Mouse (Mus musculus): ENCODE results near the gene Notch1. TPM values are rescaled to one million over a fixed set of nuclear protein-coding genes. Genes with fewer than 3 reads are reported as not detected.

The Notch1 gene
- total RNA-seq, 4 experiments from 2014 or later, result 22.2 to 36.5 (median 29.1) TPM

DNA sequence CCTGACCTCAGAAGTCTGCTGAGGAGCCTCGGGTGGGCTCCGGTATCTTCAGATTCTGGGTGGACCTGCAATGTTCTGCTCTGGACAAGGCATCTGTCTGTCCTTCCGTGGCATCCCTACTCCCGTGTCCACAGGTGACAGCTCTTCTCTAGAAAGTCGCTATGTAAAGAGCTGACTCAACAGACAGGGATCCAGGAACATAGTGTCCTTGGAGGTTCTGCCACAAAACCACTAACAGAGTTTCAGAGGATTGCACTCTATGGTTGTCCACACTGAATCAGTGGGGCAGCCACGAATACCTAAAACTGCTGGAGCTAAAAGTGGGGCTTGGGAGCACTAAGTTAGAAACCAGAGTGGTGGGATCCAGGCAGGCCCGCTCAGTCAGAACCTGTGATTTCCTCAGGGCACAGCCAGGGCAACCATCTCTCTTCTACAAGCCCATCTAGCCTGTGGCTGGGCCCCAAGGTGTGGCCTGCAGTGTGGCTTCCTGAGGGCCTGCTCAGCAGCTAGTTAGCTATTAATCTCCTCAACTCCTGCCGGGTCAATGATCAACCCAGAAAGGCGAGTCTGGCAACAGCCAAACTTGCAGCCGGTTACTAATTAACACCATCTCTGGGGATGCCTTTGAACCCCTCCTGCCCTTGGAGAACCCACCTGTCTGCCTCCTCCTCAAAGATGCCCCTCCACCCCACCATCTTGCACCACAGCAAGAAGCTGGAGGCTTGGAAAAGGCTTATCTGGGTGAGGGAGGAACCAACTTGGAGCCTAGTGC, 34.6 kb downstream of the Notch1 start:
- no peak for DNase-seq (ENCODE audit: low spot score)

DNA sequence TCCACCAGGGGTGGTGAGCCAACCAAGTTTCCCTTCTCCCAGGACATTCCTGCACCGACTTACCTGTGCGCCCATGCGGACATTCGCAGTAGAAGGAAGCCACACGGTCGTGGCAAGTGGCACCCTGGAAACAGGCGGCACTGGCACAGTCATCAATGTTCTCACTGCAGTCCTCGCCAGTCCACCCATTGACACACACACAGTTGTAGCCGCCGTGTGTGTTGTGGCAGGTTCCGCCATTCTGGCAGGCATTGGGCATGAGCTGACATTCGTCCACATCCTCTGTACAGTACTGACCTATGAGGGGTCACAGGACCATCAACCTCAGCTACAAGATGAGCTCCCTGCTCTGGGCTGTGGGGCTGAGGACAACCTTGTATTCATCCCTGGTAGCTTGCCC, 35.6 kb downstream of the Notch1 start:
- no peak for DNase-seq (ENCODE audit: low spot score)

DNA sequence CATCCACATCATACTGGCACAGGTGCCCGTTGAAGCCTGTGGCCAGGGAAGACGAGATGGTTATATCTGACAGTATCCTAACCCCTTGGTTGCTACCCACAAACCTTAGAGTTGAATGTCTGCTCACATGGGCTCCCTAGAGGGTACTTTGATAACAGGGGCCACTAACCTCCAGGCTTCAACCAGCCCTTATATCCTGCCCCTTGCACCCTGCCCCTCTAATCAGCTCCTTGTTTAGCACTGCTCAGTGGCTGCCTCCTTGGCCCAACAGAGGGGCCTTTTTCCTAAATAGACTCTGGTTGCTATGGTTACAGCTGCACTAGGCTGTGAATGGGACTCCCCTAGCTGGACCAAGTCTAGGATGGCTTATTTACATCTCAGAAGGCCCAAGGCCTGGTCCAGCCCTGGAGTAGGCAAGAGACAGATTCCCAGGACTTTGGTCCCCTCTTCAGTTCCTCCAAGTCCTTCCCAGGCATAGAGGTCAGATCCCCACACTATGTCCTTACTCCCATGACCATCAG, 37.7 kb downstream of the Notch1 start:
- DNase-seq (ENCODE audit: low spot score), result no peak

DNA sequence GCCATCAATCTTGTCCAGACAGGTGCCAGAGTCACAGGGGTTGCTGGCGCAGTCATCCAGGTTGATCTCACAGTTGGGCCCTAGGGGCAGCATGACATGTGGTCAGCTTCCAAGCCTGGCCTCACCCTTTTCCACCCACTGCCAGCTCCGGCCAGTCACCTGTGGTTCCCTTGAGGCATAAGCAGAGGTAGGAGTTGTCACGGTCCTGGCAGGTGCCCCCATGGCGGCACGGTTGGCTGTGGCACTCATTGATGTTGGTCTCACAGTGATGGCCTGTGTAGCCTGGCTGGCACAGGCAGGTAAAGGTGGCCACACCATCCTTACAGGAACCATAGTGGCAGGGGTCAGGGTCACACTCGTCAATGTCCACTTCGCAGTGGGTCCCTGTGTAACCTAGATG, 38.6 kb downstream of the Notch1 start:
- DNase-seq (ENCODE audit: low spot score), result no peak

DNA sequence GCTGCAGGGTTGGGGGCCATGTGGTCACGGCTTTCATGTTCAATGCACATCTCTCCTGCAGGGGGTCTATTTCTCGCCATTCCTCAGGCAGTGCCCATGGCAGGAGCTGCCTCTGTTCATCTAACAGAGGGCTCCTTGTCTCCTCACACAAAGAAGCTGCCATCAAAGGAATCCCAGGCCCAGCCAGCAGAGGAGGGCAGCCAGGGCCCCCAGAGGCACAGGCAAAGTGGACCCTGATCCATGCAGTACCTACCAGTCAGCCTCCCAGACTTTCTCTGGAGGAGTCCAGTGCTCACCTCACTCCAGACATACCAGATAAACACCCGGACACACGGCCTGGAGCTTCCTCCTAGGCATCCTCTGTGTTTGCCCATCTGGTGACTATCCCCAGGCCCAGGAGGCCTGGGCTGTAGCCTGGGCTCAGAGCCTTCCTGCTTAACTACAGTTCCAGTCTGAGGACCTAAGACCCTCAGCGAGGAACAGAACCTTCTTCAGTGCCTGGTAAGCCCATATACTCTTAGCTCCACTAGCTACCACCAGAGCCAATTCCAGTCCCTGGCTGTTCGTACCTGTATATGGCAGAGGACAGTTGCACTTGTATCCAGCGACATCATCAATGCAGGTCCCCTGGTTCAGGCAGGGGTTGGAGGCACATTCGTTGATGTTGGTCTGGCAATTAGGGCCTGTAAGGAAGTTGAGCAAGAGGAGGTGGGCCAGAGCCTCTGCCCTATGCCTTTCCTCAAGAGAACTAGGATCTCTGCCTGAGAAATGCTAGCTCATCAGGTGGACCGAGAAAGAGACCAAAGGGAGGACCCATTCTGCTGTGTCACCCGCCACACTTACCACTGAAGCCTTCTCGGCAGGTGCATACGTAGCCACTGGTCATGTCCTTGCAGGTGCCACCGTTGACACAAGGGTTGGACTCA, 40.7 kb downstream of the Notch1 start:
- DNase-seq (ENCODE audit: low spot score), result no peak

DNA sequence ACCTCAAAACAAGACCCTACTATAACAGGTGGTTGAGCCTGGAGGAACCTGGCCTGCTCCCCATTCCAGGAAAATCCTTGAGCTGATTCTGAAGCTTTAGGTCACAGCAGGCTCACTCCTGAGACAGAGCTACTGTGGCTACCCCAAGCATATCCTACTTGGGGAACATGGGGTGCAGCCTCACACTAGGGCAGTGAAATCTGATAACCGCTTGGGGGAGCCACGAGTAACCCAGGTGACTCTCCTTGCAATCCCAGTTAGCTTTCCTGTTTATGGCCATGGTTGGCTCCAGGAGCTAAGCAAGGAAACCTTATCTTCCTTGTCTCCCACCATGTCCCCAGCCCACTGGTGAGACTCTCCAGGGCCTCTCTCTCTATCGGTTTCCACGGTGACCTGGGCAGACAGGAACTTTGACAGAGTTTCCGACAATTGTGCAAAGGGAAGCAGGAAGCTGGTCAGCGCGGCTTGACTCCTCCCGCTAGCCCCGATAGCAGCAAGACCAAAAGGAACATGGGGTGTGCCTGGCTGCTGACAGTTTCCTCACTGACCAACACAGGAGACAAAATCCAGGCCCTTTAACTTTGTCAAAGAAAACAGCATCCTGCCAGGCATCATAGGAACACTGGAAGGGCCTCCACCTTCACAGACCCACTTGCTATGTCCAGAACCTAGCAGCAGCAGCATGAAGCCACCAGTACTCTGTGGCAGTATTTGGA, 41.5 kb downstream of the Notch1 start:
- DNase-seq (ENCODE audit: low spot score), result peak; percentile 91

DNA sequence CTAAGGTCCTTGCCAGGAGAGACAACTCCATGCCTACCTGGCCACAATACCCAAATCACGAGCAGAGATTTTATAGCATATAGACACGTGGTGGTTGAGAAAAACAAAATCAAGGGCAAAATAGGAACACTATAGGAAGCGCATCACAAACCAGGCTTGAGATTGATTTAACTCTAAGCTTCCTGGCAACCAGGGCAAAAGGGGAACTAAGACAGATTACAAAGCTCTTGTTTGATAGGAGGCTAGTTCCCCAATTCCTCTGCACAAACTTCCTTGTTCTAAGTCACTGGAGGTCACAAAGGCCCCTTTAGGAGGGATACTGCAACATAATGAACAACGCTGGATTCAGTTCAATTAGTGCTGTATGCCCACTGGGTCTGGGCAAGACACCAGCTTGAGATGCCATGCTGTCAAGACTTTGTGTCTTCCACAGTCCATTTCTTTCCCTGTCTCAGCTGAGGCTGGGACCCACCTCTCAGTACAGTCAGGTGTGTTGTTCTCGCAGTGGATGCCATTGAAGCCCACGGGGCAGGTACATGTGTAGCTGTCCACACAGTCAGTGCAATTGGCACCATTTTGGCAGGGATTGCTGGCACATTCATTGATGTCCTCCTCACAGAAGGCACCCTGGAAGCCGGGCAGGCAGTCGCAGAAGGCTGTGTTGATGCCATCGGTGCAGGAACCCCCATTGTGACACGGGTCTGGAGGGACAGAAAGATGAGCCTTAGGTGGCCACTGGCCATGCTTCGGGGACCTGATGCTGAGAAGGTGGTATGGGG, 44.0 kb downstream of the Notch1 start:
- no peak for DNase-seq (ENCODE audit: low spot score)

DNA sequence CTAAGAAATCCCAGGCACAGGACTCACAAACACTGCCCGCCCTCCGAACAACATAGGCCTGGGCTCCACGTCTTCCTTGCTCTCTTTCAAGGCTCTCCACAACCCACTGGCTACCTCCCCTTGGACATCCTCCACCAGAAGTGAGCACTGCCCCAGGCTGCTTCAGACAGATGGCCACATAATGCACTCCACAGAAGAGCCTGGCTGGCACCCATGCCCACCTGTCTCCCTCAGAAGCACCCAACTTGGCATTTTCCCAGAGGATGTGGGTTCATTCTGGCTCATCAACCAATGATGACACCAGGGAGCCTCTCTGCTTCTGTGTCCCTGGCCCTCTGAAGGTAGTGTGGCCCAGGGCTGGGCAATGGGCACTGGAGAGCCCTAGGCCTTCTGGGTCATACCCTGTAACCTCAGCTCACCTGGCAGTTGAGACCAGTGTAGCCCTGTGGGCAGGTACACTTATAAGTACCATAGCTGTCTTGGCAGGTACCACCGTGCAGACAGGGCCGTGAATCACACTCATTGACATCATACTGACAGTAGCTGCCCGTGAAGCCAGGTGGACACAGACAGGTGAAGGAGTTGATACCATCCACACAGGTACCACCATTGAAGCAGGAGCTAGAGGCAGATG, 44.7 kb downstream of the Notch1 start:
- no peak for DNase-seq (ENCODE audit: low spot score)

DNA sequence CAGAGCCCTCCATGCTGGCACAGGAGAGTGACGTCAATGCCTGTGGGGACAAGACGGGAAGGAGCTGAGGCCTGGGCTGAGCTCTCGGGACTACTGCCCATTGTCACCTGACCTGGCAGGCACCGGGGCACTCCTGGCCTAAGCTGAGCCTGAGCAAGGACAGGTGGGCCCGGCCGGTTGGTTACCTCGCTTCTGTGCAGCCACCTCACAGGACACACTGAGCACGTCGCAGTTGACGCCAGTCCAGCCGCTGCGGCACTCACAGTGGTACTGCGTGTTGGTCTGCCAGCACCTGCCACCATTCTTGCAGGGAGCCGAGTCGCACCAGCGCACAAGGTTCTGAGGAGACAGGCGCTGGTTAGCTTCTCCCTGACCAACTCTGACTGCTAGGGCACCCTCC, 45.5 kb downstream of the Notch1 start:
- no peak for DNase-seq (ENCODE audit: low spot score)

DNA sequence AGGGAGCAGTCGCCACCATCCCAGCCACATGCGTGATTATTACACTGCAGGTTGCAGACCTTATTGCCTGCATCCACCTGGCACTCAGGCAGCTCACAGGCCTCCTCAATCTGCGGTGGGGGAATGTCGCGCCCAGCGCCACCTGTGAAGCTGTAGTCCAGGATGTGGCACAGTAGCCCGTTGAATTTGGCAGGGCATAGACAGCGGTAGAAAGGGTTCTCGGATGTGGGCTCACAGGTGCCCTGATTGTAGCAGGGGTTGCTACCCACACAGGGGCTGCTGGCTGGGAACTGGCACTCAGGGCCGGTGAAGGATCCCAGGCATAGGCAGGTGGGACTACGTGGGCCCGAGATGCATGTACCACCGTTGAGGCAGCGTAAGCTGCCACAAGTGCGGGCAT, 48.1 kb downstream of the Notch1 start:
- DNase-seq (ENCODE audit: low spot score), result no peak

DNA sequence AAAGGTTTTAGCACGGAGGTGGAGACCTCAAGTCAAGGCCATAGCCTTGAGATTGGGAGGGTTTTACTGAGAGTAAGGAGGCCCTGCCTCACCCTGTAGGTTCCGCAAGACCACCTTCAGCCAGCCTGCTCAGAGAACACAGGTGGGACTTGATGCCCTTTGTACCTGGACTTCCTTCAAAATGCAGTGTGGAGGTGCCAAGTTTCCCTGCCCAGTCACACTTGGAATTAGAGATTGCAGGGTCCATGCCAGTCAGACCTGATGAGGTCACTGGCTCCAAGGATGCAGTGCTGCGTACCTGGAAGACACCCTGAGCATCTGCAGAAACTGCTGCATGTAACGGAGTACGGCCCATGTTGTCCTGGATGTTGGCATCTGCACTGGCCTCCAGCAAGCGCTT, 53.1 kb downstream of the Notch1 start:
- DNase-seq (ENCODE audit: low spot score), result no peak

DNA sequence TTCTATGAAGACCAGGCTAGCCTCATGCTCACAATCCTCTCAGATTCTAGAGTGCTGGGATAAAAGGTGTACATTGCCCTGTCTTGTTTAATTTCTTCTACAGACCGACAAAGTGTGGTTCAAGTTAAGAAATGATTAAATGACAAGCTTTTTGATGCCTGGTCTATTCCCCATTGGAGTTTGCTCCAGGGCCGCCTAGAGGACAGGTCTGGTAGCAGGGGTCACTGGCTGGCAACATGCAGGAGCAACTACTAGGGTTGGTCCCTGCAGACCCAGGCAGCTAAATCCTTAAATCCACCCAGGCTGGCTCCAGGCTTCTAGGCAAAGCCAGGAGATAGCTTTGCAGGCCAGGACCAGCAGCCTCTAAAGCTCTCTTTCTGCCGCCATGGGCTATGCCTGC, 53.5 kb downstream of the Notch1 start:
- DNase-seq (ENCODE audit: low spot score), result no peak

DNA sequence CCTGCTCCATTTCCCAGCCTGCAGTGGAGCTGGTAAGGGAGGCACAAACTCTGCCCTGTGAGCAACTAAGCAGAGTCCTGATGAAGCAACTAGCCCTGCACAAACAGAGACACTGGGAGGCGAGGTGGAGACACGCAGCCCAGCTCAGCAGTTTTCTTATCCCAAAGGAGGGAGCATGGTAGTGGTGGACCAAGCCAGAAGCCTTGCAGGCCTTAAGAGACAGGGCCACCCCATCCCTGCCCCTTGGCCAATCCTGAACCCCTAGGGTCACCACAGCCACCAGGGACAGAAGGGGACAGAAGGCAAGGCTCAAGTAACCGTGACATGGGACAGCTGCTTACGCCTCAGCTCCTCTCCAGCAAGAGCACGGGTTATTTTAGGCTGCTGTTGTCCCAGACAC, 54.8 kb downstream of the Notch1 start:
- no peak for DNase-seq (ENCODE audit: low spot score)

DNA sequence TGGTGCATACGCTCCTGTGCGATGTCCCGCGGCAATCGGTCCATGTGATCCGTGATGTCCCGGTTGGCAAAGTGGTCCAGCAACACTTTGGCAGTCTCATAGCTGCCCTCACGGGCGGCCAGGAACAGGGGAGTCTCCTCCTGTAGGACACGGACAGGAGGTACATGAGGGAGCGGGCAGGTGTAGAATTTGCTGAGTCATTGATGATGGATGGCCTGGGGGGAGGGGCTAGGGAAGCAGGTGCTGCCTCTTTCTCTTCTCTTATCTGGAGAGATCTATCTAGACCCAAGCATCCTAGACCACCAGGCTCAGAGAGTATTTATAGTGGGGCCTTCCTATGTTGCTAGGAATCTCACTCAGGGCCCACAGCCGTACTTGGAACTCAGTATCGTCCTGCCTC, 55.6 kb downstream of the Notch1 start:
- no peak for DNase-seq (ENCODE audit: low spot score)

DNA sequence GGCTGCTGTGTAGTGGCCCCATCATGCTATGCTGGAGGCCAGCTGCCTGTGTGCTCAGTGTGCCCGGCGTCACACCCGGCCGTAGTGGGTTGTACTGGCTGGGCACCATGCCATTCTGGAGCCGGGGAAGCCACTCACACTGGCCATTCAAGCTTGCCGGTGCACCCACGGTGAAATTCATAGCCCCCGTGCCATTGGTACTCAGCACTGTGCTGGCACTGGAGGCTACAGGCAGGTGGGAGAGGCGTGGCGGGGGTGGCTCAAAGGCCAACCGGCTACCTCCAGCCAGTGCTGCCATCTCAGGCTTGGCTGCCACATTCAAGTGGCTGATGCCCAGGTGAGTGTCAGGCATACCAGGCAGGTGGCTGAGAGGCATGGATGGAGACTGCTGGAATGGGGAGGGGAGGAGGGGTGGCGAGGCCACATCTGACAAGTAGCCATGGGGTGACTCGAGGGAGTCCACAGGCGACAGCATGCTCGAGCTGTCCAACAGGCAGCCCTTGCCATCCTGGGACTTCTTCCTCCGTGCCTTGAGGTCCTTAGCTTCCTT, 56.3 kb downstream of the Notch1 start:
- no peak for DNase-seq (ENCODE audit: low spot score)

DNA sequence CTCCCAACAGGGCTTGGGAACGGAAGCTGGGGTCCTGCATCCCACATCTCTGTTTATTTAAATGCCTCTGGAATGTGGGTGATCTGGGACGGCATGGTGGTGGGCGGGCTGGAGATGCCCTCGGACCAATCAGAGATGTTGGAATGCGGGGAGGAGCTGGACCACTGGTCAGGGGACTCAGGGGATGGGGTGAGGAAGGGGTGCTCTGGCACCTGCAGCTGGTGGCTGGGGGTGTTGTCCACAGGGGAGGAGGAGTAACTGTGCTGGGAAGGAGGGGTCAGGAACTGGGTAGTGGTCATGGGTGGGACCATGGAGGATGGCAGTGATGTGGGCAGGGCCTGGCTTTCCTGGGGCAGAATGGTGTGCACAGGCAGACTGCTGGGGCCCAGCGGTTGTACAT, 57.0 kb downstream of the Notch1 start:
- no peak for DNase-seq (ENCODE audit: low spot score)

DNA sequence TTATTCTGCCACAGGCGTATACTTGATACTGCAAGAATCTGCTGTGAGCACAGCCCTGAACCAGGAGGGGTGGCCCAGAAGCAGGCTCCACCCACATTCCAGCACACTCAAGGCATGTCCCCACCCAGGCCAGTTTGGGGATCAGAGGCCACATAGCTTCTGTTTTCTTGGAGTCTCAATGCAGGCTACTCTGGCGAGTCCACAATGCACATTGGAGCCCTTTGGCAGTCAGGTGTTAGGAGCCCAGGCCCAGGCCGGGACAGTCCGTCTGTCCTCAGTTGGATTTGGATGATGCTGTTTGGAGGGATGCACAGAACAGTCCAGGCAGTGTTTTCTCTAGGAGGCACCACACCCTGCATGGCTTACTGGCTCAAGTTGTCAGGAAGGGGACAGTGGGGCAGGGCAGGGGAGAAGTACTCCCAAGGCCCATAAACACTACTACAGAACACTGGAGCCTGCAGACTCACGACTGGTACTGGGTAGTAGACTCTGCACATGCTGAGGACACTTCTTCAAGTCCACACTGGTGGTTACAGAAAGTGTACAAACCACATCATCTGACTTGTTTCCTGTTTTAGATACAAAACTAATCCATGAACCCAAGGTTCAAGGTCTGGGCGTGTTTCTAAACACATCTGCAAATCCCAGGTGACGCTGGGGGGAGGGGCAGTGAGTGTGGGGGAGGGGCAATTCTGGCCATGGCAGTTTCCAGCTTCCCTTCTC, 57.9 kb downstream of the Notch1 start:
- peak; percentile 29 for DNase-seq (ENCODE audit: low spot score)

DNA sequence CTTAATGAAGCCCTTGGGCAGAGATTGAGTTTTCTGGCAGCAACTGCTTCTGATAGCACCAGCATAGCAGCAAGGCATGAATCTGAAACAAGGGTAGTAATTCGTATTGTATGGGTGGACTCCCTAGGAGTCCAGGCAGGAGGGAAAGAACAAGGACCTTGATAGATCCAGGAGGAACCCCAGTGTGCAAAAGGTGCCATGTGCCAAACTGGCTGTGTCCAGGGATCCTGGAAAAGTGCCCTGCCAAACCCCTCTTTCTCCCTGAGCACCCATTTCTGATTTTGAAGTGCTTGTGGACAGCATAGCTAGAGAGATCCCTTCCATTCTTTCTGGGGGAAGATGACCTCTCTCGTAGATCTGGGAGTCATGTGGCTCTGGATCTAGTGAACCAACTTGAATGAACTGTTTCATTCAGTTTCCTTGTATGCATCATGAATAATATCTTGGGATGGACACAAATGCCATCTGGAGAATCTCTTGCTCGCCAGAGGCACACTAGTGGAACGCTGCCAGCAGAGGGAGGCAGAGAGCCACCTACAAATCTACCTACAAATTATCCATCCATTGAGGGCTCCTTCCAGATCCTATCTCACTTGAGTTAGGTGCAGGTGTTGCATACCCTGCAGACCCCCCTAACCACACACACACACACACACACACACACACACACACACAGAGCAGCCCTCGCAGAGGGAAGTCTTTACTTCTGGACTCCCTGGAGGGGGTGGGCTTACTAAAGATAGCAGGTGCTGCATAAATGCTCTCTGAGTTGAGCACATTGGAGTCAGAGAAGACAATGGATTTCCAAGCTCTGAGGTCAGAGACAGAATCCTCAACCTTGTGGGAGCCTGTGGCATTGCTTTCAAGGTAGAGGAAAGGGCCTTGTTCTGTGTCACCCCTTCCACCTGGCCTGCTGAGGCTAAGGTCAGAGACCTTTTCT, 67.1 kb downstream of the Notch1 start:
- DNase-seq (ENCODE audit: low spot score), result peak; percentile 80

DNA sequence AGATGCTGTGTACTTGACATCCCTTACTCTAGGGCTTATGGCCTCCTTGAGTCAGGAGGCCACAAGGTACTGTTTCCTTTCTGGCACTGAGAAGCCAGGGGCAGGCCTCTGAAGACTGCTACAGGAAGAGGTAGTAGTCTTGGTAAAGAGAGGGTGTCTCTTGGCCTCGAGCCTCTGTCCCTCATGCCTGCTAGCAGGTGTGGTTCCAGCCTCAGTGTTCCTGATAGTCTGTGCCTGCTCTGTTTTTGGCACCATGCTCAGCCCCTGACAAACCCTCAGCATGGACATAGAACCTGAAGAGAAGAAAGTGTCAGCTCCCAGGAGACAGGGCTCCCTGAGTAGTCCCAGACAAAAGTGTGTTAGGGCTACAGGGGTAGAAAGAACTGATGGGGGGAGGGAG, 69.0 kb downstream of the Notch1 start:
- no peak for DNase-seq (ENCODE audit: low spot score)

Data from heart, adult 8-10 months (tissue).